Mouse (Mus musculus): ENCODE results near the gene Madd. TPM values are rescaled to one million over a fixed set of nuclear protein-coding genes. Genes with fewer than 3 reads are reported as not detected.

Gene Madd
- polyA plus RNA-seq, 1 experiment from 2014 or later = 17.8 TPM

DNA sequence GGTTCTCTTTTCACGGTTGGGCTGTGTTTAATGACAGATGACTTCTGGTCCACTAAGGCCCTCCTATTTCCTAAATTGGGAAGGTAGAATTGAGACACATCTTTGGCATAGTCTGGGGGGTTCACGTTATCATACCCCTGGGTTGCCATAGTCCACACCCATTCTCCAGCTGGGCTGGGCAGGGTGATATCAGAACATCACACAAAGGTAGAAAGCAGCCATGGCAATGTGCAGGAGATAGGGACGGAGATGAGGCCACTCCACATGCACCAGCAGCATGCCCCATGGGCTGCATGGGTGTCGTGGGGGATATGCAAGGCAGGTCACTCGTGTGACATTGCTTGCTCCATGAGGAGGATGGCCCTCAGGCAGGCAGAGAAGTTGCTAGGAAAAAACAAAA is 20.1 kb downstream of the Madd start:
- H3K4me1 ChIP-seq = no peaks in the 10 kb centered on the region
- no peaks in the 10 kb centered on the region for H3K9me3 ChIP-seq
- no peak overlapping the region for H3K4me3 ChIP-seq
- H3K36me3 ChIP-seq (replicated peaks) = peaks cover 84% of the 10 kb centered on the region
- no peak overlapping the region for H3K27ac ChIP-seq
- WGBS = 90% methylated on average over 5 of the region's 5 CpGs
- H3K27me3 ChIP-seq (ENCODE audit: poor library complexity, severe bottlenecking) = no peaks in the 10 kb centered on the region
- no peak for DNase-seq (ENCODE audit: extremely low spot score, low spot score)

DNA sequence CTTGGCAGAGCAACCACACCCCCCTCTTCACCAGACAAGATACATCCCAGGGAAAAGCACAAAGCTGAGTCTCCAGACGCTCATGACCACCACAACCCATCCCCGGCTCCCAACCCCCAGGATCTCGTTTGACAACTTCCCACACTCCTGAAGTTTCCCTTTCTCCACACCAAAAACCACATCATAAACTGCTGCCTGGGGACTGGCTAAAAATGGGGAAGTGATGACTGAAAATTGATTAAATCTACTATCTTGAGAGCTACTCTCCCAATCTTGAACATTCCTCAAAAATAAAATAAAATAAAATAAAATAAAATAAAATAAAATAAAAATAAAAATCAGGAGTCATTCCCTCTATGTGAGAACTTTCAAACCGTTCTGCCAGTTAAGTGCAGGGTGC is 20.7 kb downstream of the Madd start:
- no peak for DNase-seq (ENCODE audit: extremely low spot score, low spot score)
- Histone ChIP-seq H3K4me3 (no peak overlapping the region), H3K27me3 (ENCODE audit: poor library complexity, severe bottlenecking) (no peaks in the 10 kb centered on the region), H3K9me3 (no peaks in the 10 kb centered on the region), H3K36me3 (replicated peaks) (peaks cover 88% of the 10 kb centered on the region), H3K4me1 (no peaks in the 10 kb centered on the region), H3K27ac (no peak overlapping the region)
- WGBS = 92% methylated on average over 4 of the region's 4 CpGs

DNA sequence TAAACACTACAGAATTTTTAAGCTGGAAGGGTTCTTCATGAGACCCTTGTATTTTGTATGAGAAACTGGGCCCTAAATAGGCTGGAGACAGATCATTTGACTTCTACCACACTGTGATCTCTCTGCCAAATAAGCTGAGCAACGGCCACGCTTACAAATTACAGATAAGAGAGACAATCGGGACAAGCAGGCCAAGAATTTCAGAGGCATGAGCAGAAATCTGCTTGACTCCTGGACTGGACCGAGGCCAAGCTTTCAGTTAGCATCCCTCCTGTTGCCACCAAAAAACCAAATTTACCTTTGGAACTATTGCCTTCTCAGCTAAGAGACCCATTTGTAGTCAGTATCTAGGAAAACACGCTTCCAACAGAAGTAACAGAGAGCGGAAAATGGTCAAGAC is 23.0 kb downstream of the Madd start:
- DNase-seq (ENCODE audit: extremely low spot score, low spot score) = no peak
- no peaks in the 10 kb centered on the region for H3K4me1 ChIP-seq
- WGBS = 93% methylated on average over 6 of the region's 6 CpGs
- peaks cover 94% of the 10 kb centered on the region for H3K36me3 ChIP-seq (replicated peaks)
- H3K9me3 ChIP-seq = no peaks in the 10 kb centered on the region
- H3K27ac ChIP-seq = no peak overlapping the region
- no peaks in the 10 kb centered on the region for H3K27me3 ChIP-seq (ENCODE audit: poor library complexity, severe bottlenecking)
- no peak overlapping the region for H3K4me3 ChIP-seq

DNA sequence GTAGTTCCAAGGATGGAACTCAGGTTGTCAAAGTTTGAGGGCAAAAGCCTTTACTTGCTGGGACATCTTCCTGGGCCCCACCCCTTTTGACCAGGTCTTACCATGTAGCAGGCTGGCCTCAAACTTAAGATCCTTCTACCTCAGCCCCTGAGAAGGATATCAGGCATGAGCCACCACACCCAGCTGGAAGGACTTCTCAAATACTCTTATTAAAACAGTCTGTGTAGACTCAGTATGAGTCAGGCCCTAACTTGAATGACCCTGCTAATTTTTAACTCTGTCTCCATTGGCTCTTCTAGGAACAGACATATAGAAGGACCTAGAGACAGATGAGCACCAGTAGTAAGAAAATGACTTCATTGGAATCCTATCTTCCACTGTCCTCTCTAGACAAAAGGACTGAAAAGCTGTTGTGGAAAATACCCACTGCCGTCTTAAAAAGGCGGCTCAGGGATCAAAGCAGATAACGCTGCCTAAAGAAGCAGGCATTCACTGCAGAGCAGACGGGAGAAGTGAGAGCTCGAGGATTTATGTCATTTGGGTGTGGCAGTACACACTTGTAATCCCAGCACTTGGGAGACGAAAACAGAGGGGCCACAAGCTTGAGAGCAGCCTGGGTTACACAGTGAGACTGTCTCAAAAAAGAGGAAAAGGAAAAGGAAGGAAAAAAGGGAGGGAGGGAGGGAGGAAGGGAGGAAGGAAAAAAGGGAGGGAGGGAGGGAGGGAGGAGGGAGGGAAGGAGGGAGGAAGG is 26.5 kb downstream of the Madd start:
- no peak for DNase-seq (ENCODE audit: extremely low spot score, low spot score)
- Histone ChIP-seq H3K36me3 (replicated peaks) (peaks cover 89% of the 10 kb centered on the region), H3K27me3 (ENCODE audit: poor library complexity, severe bottlenecking) (no peaks in the 10 kb centered on the region), H3K9me3 (no peaks in the 10 kb centered on the region), H3K4me3 (no peak overlapping the region), H3K4me1 (no peaks in the 10 kb centered on the region), H3K27ac (no peak overlapping the region)
- WGBS = 43% methylated on average over 6 of the region's 6 CpGs

- H3K4me3 ChIP-seq = no peak overlapping the region
- no peaks in the 10 kb centered on the region for H3K27me3 ChIP-seq (ENCODE audit: poor library complexity, severe bottlenecking)
- WGBS = 96% methylated on average over 3 of the region's 3 CpGs
- H3K9me3 ChIP-seq = no peaks in the 10 kb centered on the region
- H3K36me3 ChIP-seq (replicated peaks) = peaks cover 81% of the 10 kb centered on the region
- no peak overlapping the region for H3K27ac ChIP-seq
- no peaks in the 10 kb centered on the region for H3K4me1 ChIP-seq
- DNase-seq (ENCODE audit: extremely low spot score, low spot score) = no peak
Observed at GRCm38 (mm10) chr2:91154091-91154490, 29.5 kb downstream of the Madd start.

DNA sequence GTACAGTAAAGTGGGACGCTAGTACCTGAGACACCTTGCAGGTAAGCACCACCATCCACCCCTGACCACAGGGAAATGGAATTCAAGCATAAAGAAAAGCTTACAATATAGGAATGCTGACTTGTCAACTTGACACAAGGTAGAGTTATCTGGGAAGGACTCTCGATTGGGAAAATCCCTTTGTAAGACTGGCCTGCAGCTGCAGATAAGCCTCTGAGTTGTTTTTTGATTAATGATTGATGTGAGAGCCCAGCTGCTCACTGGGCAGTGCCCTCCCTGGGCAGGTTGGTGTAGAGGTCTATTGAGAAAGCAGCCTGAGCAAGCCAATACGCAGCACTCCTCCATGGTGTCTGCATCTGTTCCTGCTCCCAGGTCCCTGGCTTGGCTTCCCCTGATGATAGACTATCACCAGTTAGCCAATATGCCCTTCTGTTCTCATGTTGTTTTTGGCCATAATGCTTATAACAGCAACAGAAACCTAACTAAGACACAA is 30.7 kb downstream of the Madd start:
- peaks cover 73% of the 10 kb centered on the region for H3K36me3 ChIP-seq (replicated peaks)

DNA sequence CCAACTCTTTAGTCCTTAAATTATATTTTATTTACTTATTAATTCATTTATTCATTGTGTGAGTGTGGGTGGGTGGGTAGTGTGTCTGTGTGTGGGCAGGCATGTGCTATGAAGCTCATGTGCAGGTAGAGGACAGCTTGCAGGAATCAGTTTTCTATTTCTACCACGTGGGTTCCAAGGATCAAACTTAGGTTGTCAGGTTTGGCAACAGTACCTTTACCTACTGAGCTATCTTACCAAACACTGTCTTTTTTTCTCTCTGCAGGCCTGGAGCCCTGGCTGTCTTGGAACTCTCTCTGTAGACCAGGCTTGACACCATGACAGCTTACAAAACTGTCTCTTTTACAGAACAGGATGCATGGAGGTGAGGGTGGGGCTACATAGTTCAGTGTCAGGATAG is 32.3 kb downstream of the Madd start:
- WGBS = 65% methylated on average over 1 of the region's 1 CpGs
- Histone ChIP-seq H3K4me1 (no peaks in the 10 kb centered on the region), H3K27ac (no peak overlapping the region), H3K36me3 (replicated peaks) (peaks cover 68% of the 10 kb centered on the region), H3K27me3 (ENCODE audit: poor library complexity, severe bottlenecking) (no peaks in the 10 kb centered on the region), H3K4me3 (no peak overlapping the region), H3K9me3 (no peaks in the 10 kb centered on the region)
- no peak for DNase-seq (ENCODE audit: extremely low spot score, low spot score)

More for the DNA sequence above, 30.7 kb downstream of the Madd start:
- Histone ChIP-seq H3K4me1 (no peaks in the 10 kb centered on the region), H3K9me3 (no peaks in the 10 kb centered on the region), H3K27ac (no peak overlapping the region), H3K4me3 (no peak overlapping the region), H3K27me3 (ENCODE audit: poor library complexity, severe bottlenecking) (no peaks in the 10 kb centered on the region)
- no peak for DNase-seq (ENCODE audit: extremely low spot score, low spot score)
- WGBS = 89% methylated on average over 3 of the region's 3 CpGs

- Histone ChIP-seq H3K4me3 (no peak overlapping the region), H3K4me1 (no peaks in the 10 kb centered on the region), H3K27ac (no peak overlapping the region), H3K36me3 (replicated peaks) (peaks cover 68% of the 10 kb centered on the region), H3K9me3 (no peaks in the 10 kb centered on the region), H3K27me3 (ENCODE audit: poor library complexity, severe bottlenecking) (no peaks in the 10 kb centered on the region)
- no peak for DNase-seq (ENCODE audit: extremely low spot score, low spot score)
Observed at GRCm38 (mm10) chr2:91148101-91148500, 35.5 kb downstream of the Madd start.

- no peak overlapping the region for H3K27ac ChIP-seq
- no peaks in the 10 kb centered on the region for H3K9me3 ChIP-seq
- H3K27me3 ChIP-seq (ENCODE audit: poor library complexity, severe bottlenecking) = no peaks in the 10 kb centered on the region
- WGBS = 96% methylated on average over 11 of the region's 11 CpGs
- DNase-seq (ENCODE audit: extremely low spot score, low spot score) = no peak
- peaks cover 7% of the 10 kb centered on the region for H3K4me1 ChIP-seq
- no peak overlapping the region for H3K4me3 ChIP-seq
- H3K36me3 ChIP-seq (replicated peaks) = peaks cover 79% of the 10 kb centered on the region
Observed at GRCm38 (mm10) chr2:91143401-91143800, 40.2 kb downstream of the Madd start.

DNA sequence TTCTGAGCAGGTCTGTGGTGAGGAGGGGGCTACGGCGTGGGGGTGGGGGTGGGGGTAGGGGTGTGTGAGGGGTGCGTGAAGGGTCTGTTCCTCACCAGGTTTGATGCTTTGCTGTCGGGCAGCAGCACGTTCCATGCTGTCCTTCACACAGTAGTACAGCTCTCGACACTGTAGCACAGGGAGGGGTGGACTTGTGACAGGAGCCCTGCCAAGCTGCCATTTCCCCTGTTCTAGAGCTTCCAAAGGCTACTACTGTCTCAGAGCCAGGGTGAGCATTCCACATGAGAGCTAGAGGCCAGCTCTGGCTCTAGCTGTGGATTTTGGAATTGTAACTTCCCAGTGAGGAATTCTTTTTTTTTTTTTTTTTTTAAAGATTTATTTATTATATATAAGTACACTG is 40.7 kb downstream of the Madd start:
- Histone ChIP-seq H3K4me1 (peaks cover 7% of the 10 kb centered on the region), H3K4me3 (no peak overlapping the region), H3K36me3 (replicated peaks) (peaks cover 84% of the 10 kb centered on the region), H3K27ac (no peak overlapping the region), H3K27me3 (ENCODE audit: poor library complexity, severe bottlenecking) (no peaks in the 10 kb centered on the region), H3K9me3 (no peaks in the 10 kb centered on the region)
- WGBS = 85% methylated on average over 6 of the region's 6 CpGs
- no peak for DNase-seq (ENCODE audit: extremely low spot score, low spot score)

- WGBS = 66% methylated on average over 8 of the region's 8 CpGs
- H3K27ac ChIP-seq = no peak overlapping the region
- DNase-seq (ENCODE audit: extremely low spot score, low spot score) = no peak
- peaks cover 7% of the 10 kb centered on the region for H3K4me1 ChIP-seq
- H3K9me3 ChIP-seq = no peaks in the 10 kb centered on the region
- no peaks in the 10 kb centered on the region for H3K27me3 ChIP-seq (ENCODE audit: poor library complexity, severe bottlenecking)
- H3K36me3 ChIP-seq (replicated peaks) = peaks cover 71% of the 10 kb centered on the region
- no peak overlapping the region for H3K4me3 ChIP-seq
Observed at GRCm38 (mm10) chr2:91139764-91140163, 43.9 kb downstream of the Madd start.

DNA sequence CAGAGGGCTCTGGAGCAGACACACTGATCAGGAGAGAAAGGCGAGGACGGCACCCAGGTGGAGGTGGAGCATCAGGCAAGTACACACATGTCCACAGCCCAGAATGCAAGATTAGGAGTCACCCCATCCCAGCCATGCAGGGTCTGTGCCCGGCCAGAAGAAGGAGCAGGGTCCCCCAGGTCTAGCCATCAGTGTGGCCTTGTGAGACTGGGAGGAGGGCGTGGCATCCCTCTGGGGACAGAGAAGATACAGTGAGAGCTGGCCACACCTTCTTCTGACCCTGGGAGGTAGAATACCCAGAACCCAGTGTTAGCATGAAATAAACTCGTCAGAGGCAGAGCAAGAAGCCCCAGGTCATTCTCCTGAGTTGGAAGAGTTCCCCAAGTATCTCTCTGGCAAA is 44.3 kb downstream of the Madd start:
- Histone ChIP-seq H3K36me3 (replicated peaks) (peaks cover 68% of the 10 kb centered on the region), H3K27me3 (ENCODE audit: poor library complexity, severe bottlenecking) (no peaks in the 10 kb centered on the region), H3K9me3 (no peaks in the 10 kb centered on the region), H3K4me3 (no peak overlapping the region), H3K4me1 (peaks cover 7% of the 10 kb centered on the region), H3K27ac (no peak overlapping the region)
- WGBS = 76% methylated on average over 5 of the region's 5 CpGs
- DNase-seq (ENCODE audit: extremely low spot score, low spot score) = no peak

GRCm38 (mm10) chr2:91137481-91137880 is 46.2 kb downstream of the Madd start:
- H3K4me1 ChIP-seq = peaks cover 7% of the 10 kb centered on the region
- no peak overlapping the region for H3K4me3 ChIP-seq
- H3K36me3 ChIP-seq (replicated peaks) = peaks cover 52% of the 10 kb centered on the region
- no peaks in the 10 kb centered on the region for H3K9me3 ChIP-seq
- no peak for DNase-seq (ENCODE audit: extremely low spot score, low spot score)
- no peaks in the 10 kb centered on the region for H3K27me3 ChIP-seq (ENCODE audit: poor library complexity, severe bottlenecking)
- WGBS = 90% methylated on average over 6 of the region's 6 CpGs
- no peak overlapping the region for H3K27ac ChIP-seq
